Mouse (Mus musculus) kidney, postnatal 14 days (tissue): ENCODE results near the gene Fancc.
A peak's percentile ranks its signal among the peaks of the same experiment; 100 is the strongest.
"Not testable (repeated sequence)": the region's sequence is repeated elsewhere in the genome, so short reads cannot be mapped to it uniquely, and the experiment has no call there.

Experiments used
- DNase-seq: peaks from one replicate; pipeline ENCODE4 v3.0.0; 2022; ENCODE audit warnings: mixed read lengths

Fancc gene

DNA sequence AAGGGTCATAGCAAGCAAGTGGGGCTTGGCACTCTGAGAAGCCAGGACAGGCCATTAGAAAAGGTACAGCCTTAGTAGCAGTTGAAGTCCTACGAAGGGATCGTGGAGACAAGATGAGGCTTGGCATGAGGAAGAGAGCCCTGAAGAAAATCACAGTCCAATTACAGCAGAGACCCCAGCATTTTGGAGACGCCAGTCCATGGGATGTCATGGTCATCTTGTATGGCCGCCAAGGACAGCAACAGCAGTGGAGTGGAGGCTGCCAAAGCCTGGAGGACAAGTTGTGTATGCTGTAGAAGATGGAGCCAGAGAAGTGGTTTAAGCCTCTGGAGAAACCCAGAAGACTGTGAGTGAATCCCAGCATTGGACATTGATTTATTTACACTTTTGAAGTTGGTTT, 84.4 kb downstream of the Fancc start:
- no peak for DNase-seq

- DNase-seq = peak; percentile 9
These were observed 85.6 kb downstream of the Fancc start for GRCm38 (mm10) chr13:63411310-63412022.

DNA sequence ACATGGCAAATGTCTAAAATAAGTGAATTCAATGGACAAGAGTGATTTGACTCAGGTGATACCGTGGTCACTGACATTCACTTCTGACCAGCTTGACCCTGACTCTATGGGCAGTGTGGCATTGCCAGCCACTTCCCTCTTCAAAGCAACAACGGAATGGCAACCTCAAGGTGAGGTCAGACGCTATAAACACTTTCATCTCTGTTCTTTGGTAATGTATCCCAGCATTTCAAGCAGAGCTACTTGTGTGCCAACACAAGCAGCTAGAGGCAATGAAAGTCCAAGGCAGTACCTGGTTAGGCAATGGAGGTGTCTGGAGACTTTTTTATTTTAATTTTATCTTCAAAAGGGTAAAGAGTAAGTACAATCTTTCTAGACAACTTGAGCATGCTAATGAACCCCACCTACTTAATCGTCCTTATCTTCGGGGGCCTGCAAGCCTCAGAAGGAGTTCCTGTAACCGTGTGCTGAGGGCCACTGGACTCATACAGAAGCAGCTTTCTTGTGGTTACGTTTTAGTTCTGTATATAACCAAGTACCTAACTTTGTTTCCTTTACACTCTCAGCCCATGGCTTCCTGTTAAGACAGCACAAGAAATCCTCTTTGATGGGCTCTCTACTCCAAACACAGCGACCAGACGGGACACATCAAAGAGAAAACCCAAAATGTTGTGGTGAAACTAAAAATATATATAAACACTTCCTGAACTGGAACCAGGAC, 86.3 kb downstream of the Fancc start:
- no peak for DNase-seq

GRCm38 (mm10) chr13:63405151-63405550, 91.9 kb downstream of the Fancc start:
- peak; percentile 17 for DNase-seq

DNA sequence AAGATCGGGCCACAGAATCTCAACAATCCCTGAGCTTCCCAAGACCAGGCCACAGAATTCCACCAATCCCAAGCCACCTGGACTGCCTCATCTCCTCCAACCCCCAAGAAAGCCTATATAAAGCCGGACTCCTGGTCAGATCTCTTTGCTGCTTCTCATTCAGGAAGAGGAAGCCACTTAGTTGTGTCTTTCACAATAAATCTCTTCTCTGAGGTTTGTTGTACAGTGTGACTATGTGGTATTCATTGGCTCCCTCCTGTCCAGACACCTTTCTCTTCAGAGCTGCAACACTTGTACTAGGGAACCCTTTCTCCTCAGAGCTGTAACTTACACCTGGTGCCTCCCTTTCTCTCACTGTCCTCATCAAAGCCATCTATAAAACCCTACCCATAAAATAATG, 92.4 kb downstream of the Fancc start:
- no peak for DNase-seq

GRCm38 (mm10) chr13:63402823-63403222, 94.3 kb downstream of the Fancc start:
- no peak for DNase-seq

GRCm38 (mm10) chr13:63400069-63400468, 97.0 kb downstream of the Fancc start:
- DNase-seq = no peak

DNA sequence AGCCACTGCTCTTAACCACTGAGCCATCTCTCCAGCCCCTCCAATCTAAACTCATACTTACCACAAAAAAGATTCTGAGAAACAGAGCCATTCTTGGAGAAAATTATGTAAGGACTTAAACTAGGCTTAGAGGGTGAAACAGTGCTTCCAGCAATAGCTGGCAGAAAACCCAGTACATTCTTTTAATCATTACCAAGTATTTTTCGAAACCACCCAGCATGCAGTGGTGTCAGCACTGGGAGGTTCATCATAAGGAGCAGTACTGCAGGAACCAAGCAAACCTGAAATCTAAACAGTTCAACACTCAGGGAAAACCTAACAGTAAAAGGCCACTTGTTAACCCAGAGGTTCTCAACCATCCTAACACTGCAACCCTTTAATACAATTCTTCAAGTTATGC, 99.7 kb downstream of the Fancc start:
- peak; percentile 76 for DNase-seq

DNA sequence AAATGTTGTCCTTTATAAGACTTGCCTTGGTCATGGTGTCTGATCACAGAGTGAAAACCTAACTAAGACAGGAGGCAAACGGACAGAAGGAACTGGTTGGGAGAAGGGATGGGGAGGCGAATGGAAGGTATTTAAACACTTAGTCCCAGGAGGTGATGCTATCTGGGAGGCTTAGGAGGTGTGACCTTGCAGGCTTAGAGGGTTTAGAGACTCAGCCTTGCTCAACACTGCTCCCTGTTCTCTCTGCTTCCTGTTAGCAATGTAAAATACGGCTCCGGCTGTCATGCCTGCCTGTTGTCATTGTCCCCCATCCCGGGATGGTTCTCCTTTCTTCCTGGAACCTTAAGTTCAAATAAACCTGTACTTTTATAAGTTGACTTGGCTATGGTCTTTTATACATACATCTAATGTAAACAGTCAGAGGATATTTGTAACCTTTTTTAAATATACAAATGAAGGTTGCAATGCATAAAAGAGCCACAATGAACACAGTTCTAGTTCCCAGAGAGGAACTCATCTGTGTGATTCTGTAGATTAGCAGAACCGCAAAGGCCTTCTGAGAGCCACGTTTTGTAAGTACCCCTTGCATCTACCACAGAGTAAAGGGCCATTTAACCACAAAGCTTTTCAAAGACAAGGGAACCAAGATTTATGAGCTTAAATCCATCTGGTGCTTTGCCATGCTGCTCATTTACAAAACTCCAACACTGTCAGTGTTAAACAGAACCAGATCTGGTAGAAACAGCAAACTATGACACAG, 102.6 kb downstream of the Fancc start:
- no peak for DNase-seq

GRCm38 (mm10) chr13:63385234-63385633, 111.8 kb downstream of the Fancc start:
- DNase-seq = no peak

GRCm38 (mm10) chr13:63384775-63385174, 112.3 kb downstream of the Fancc start:
- DNase-seq = no peak

GRCm38 (mm10) chr13:63382206-63382605, 114.9 kb downstream of the Fancc start:
- DNase-seq = no peak

GRCm38 (mm10) chr13:63373460-63374166, 123.5 kb downstream of the Fancc start:
- no peak for DNase-seq

- no peak for DNase-seq
These were observed 135.3 kb downstream of the Fancc start for GRCm38 (mm10) chr13:63361755-63362154.

GRCm38 (mm10) chr13:63360111-63360885, 136.8 kb downstream of the Fancc start:
- DNase-seq = no peak

GRCm38 (mm10) chr13:63359393-63359792, 137.7 kb downstream of the Fancc start:
- no peak for DNase-seq

DNA sequence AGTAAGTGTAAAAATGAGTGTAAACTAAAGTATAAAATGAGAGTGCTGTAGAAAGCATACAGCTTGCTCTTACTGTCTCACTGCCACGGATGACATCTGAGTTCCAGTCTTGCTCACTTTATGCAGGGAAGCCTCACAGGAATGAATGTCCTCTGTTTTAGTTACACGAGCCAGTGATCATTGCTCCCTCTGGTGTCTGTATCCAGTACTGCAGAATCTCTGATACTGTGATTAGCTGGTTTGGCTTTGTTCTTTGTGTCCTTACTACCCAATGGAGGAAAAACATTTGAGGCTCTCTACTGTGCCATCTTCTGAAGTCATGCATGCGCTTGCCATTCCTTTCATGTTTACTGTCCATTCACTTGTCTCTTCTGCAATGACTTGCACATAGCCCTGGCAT, 140.5 kb downstream of the Fancc start:
- peak; percentile 80 for DNase-seq

GRCm38 (mm10) chr13:63356101-63356500, 141.0 kb downstream of the Fancc start:
- no peak for DNase-seq

DNA sequence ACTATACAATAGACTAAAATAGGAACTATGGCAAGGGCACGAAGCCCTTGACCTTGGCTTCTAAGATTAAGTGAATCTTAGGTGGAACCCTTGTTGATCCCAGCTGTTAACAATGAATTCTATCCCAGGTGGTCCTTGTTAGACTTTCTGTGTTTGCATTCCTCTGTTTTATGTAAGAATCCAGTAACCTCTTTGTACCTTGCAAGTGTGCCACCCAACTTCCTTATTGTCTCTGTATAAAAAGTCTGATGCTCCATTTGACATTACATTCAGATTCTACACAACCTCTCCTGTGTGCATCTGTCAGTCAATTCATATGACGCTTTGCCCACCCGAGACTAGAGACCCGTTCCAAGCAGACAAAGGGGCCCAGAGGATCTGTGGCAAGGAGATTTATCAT, 143.8 kb downstream of the Fancc start:
- not testable (repeated sequence) for DNase-seq

GRCm38 (mm10) chr13:63350076-63350475, 147.0 kb downstream of the Fancc start:
- no peak for DNase-seq

DNA sequence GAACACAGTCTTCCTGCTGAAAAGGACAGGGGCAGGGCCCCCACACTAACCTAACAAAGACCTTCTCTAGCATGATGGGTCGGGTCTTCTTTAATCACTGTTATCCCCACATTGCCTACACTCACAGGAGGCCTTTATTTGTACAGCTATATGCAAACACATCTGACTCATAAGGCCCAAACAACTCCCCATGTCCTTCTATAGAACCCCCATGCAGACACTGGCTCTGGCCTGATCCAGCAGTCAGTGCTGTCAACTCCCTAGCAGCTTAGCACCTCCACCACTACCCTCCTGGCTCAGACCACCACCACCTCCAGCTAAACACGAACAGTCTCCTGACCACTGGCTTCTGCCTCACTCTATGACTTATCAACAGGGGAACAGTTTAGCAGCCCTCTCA, 149.4 kb downstream of the Fancc start:
- DNase-seq = no peak
